Mouse (Mus musculus): ENCODE data around the gene Lypd4. TPM values are rescaled to one million over a fixed set of nuclear protein-coding genes. Genes with fewer than 3 reads are reported as not detected.

The Lypd4 gene
- polyA plus RNA-seq, 1 experiment from 2014 or later, result not detected

- no peaks in the 10 kb centered on the region for H3K4me1 ChIP-seq
- no peak overlapping the region for H3K4me3 ChIP-seq
- no peaks in the 10 kb centered on the region for H3K9me3 ChIP-seq
- H3K27ac ChIP-seq, result no peak overlapping the region
- no peaks in the 10 kb centered on the region for H3K27me3 ChIP-seq (ENCODE audit: insufficient read depth, poor library complexity, severe bottlenecking)
- no peaks in the 10 kb centered on the region for H3K36me3 ChIP-seq
- DNase-seq (ENCODE audit: low spot score), result no peak
- WGBS, result 84% methylated on average over 4 of the region's 4 CpGs
These were observed 42.6 kb downstream of the Lypd4 start for GRCm38 (mm10) chr7:24827181-24827580.

GRCm38 (mm10) chr7:24824452-24824851 is 45.3 kb downstream of the Lypd4 start:
- 66% methylated on average over 7 of the region's 7 CpGs for WGBS
- Histone ChIP-seq H3K4me3 (no peak overlapping the region), H3K9me3 (no peaks in the 10 kb centered on the region), H3K27ac (no peak overlapping the region), H3K27me3 (ENCODE audit: insufficient read depth, poor library complexity, severe bottlenecking) (no peaks in the 10 kb centered on the region), H3K36me3 (no peaks in the 10 kb centered on the region), H3K4me1 (no peaks in the 10 kb centered on the region)
- DNase-seq (ENCODE audit: low spot score), result no peak

GRCm38 (mm10) chr7:24817502-24817901 is 52.2 kb downstream of the Lypd4 start:
- no peaks in the 10 kb centered on the region for H3K36me3 ChIP-seq

More at GRCm38 (mm10) chr7:24817502-24817901, 52.2 kb downstream of the Lypd4 start:
- 1% methylated on average over 3 of the region's 3 CpGs for WGBS
- H3K9me3 ChIP-seq, result no peaks in the 10 kb centered on the region
- DNase-seq (ENCODE audit: low spot score), result peak; percentile 79
- H3K4me3 ChIP-seq, result no peak overlapping the region
- H3K27me3 ChIP-seq (ENCODE audit: insufficient read depth, poor library complexity, severe bottlenecking), result no peaks in the 10 kb centered on the region
- no peaks in the 10 kb centered on the region for H3K4me1 ChIP-seq
- H3K27ac ChIP-seq, result no peak overlapping the region

Other genes starting within 250 kb of the Lypd4 start
- 0.18 and 0.22 TPM in 2 replicates for gene Lypd3, start 233.4 kb downstream of the Lypd4 start, polyA plus RNA-seq (2016; fragmentation: Nextera tagmentation; extraction: Ambion mirVana)
- gene Tex101, start 193.3 kb downstream of the Lypd4 start, polyA plus RNA-seq (2016; fragmentation: Nextera tagmentation; extraction: Ambion mirVana), result not detected in 2 replicates
- gene BC049730, start 160.7 kb downstream of the Lypd4 start, polyA plus RNA-seq (2016; fragmentation: Nextera tagmentation; extraction: Ambion mirVana), result not detected in 2 replicates
- gene Gm4763, start 143.0 kb downstream of the Lypd4 start, polyA plus RNA-seq (2016; fragmentation: Nextera tagmentation; extraction: Ambion mirVana), result not detected in 2 replicates
- not detected in 2 replicates for gene Cd177, start 109.6 kb downstream of the Lypd4 start, polyA plus RNA-seq (2016; fragmentation: Nextera tagmentation; extraction: Ambion mirVana)
- not detected in 2 replicates for gene Ceacam10, start 92.7 kb downstream of the Lypd4 start, polyA plus RNA-seq (2016; fragmentation: Nextera tagmentation; extraction: Ambion mirVana)
- 10.0 and 15.0 TPM in 2 replicates for gene Gm9844, start 7.7 kb downstream of the Lypd4 start, polyA plus RNA-seq (2016; fragmentation: Nextera tagmentation; extraction: Ambion mirVana)
- gene Dmrtc2, start 116 bp upstream of the Lypd4 start, polyA plus RNA-seq (2016; fragmentation: Nextera tagmentation; extraction: Ambion mirVana), result not detected in 2 replicates
- 1,532 and 1,854 TPM in 2 replicates for gene Rps19, start 14.4 kb upstream of the Lypd4 start, polyA plus RNA-seq (2016; fragmentation: Nextera tagmentation; extraction: Ambion mirVana)
- 0.26 and 0.40 TPM in 2 replicates for gene Cd79a, start 27.4 kb upstream of the Lypd4 start, polyA plus RNA-seq (2016; fragmentation: Nextera tagmentation; extraction: Ambion mirVana)
- gene Arhgef1, start 33.0 kb upstream of the Lypd4 start, polyA plus RNA-seq (2016; fragmentation: Nextera tagmentation; extraction: Ambion mirVana), result 83.4 and 87.5 TPM in 2 replicates
- not detected in 2 replicates for gene Gm4881, start 74.6 kb upstream of the Lypd4 start, polyA plus RNA-seq (2016; fragmentation: Nextera tagmentation; extraction: Ambion mirVana)
- 114 and 151 TPM in 2 replicates for gene Rabac1, start 102.8 kb upstream of the Lypd4 start, polyA plus RNA-seq (2016; fragmentation: Nextera tagmentation; extraction: Ambion mirVana)
- gene Atp1a3, start 136.0 kb upstream of the Lypd4 start, polyA plus RNA-seq (2016; fragmentation: Nextera tagmentation; extraction: Ambion mirVana), result 2.2 and 3.5 TPM in 2 replicates
- 4.7 and 6.6 TPM in 2 replicates for gene Grik5, start 202.4 kb upstream of the Lypd4 start, polyA plus RNA-seq (2016; fragmentation: Nextera tagmentation; extraction: Ambion mirVana)
- 25.0 and 30.2 TPM in 2 replicates for gene Zfp574, start 202.6 kb upstream of the Lypd4 start, polyA plus RNA-seq (2016; fragmentation: Nextera tagmentation; extraction: Ambion mirVana)

Measured in heart, embryonic 10.5 days (tissue).